Comparison of ENCODE assay signal across 18 mouse cellular contexts in the genomic region with DNA sequence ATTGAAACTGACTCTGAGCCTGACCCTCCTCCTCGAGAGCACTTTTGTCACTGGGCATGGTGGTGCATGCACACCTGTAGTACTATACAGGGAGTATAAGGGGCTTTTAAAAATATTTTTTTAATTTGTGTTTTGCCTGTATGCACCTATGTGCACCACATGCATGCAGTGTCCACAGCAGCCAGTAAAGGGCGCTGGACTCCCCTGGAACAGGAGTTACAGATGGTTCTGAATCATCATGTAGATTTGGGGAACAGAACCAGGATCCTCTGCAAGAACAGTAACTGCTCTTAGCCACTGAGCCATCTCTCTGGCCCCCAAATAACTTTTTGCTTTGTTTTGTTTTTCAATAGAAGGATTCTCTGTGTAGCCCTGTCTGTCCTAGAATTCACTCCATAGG. TPM values are rescaled to one million over a fixed set of nuclear protein-coding genes. Genes with fewer than 3 reads are reported as not detected.
DNase-seq lines count a peak whose midpoint lies in the region; ATAC-seq and TF ChIP-seq lines count a peak whose summit lies in the region.
"Had no signal": no experiment of that assay in that cellular context is flagged by ENCODE, and none has a peak within 500 bp of the region (broad histone marks: within the 10 kb centered on the region; RNA-seq: fewer than 3 reads in every experiment).

No protein-coding gene starts in this region.

- no peak overlapping the region for H3K9ac ChIP-seq in stomach, postnatal 0 days (ENCODE audit: low read length)
- H3K9ac ChIP-seq: forebrain, embryonic 13.5 days; hindbrain, embryonic 15.5 days; liver, embryonic 15.5 days; neural tube, embryonic 15.5 days; stomach, embryonic 15.5 days had no signal

- H3K36me3 ChIP-seq in stomach, postnatal 0 days (ENCODE audit: control insufficient read depth, insufficient read depth, low read length) = no peaks in the 10 kb centered on the region
- H3K36me3 ChIP-seq: neural tube, embryonic 15.5 days; stomach, embryonic 15.5 days had no signal

- H3K4me1 ChIP-seq in stomach, postnatal 0 days (replicated peaks; ENCODE audit: control insufficient read depth, insufficient read depth) = no peaks in the 10 kb centered on the region; the same call in 1 of the 2 replicates

- ATAC-seq in CD4-positive, CD25-positive, alpha-beta regulatory T cell, adult 4 months = no peak
- no peak for ATAC-seq in stomach, postnatal 0 days (ENCODE audit: low FRiP score, low TSS enrichment)
- ATAC-seq: forebrain, embryonic 13.5 days had no signal

- no peaks in the 10 kb centered on the region for H3K9me3 ChIP-seq in stomach, postnatal 0 days (ENCODE audit: control insufficient read depth, low read length)
- H3K9me3 ChIP-seq: forebrain, embryonic 13.5 days; hindbrain, embryonic 15.5 days; liver, embryonic 15.5 days; midbrain, embryonic 10.5 days; neural tube, embryonic 15.5 days; stomach, embryonic 15.5 days had no signal

- peak; percentile 59 for TF ChIP-seq CTCF in stomach, postnatal 0 days (IDR thresholded peaks at IDR 0.05; ENCODE audit: low read depth)

- no peaks in the 10 kb centered on the region for H3K27me3 ChIP-seq in stomach, postnatal 0 days (ENCODE audit: control insufficient read depth, insufficient read depth, low read length)

- no peak overlapping the region for H3K4me2 ChIP-seq in stomach, postnatal 0 days (replicated peaks; ENCODE audit: low read depth)
- H3K4me2 ChIP-seq: forebrain, embryonic 13.5 days; hindbrain, embryonic 15.5 days; liver, embryonic 15.5 days; neural tube, embryonic 15.5 days; stomach, embryonic 15.5 days had no signal

- DNase-seq in CD4-positive, CD25-positive, alpha-beta regulatory T cell, adult 2 months (ENCODE audit: low read depth, low spot score) = peak; percentile 25
- peak; percentile 14 for DNase-seq in kidney, postnatal 14 days
- no peak for DNase-seq in kidney, adult 18-20 months
- peak; percentile 22 for DNase-seq in lung, postnatal 10 days
- no peak for DNase-seq in lung, adult 18-20 months
- DNase-seq in stomach, postnatal 0 days (ENCODE audit: low spot score) = no peak
- DNase-seq in right cerebral cortex, postnatal 25 days = no peak
- DNase-seq: adrenal gland, postnatal 36 days; cerebellum, postnatal 10 days; heart, adult 18-20 months; retina, postnatal 1 day had no signal

- WGBS in stomach, postnatal 0 days = 56% methylated on average over 2 of the region's 2 CpGs

- H3K4me3 ChIP-seq in stomach, postnatal 0 days (ENCODE audit: low read depth, low read length) = no peak overlapping the region
- H3K4me3 ChIP-seq: forebrain, embryonic 13.5 days; hindbrain, embryonic 15.5 days; liver, embryonic 15.5 days; midbrain, embryonic 10.5 days; neural tube, embryonic 15.5 days; stomach, embryonic 15.5 days had no signal

- TF ChIP-seq EP300 in stomach, postnatal 0 days (optimal IDR thresholded peaks at IDR 0.05) = no peak

- H3K27ac ChIP-seq in stomach, postnatal 0 days (replicated peaks) = no peak overlapping the region
- H3K27ac ChIP-seq: forebrain, embryonic 13.5 days; hindbrain, embryonic 15.5 days; liver, embryonic 15.5 days; midbrain, embryonic 10.5 days; neural tube, embryonic 15.5 days; stomach, embryonic 15.5 days had no signal

RNA-seq across cellular contexts. Expression of a gene that starts 1.6 kb away (rescaled TPM):
- polyA plus RNA-seq in CD4-positive, CD25-positive, alpha-beta regulatory T cell, adult 4 months (2017; shearing (Covaris generic)) = 10 to 100 TPM; 41.7 to 63.7 TPM
- 21.1 and 21.7 TPM in 2 replicates for polyA plus RNA-seq in stomach, postnatal 0 days (2015; fragmentation: Nextera tagmentation; extraction: Ambion mirVana)

RNA-seq across cellular contexts. Expression of a gene that starts 14.8 kb away (rescaled TPM):
- polyA plus RNA-seq in CD4-positive, CD25-positive, alpha-beta regulatory T cell, adult 4 months (2017; shearing (Covaris generic)) = not detected
- polyA plus RNA-seq in stomach, postnatal 0 days (2015; fragmentation: Nextera tagmentation; extraction: Ambion mirVana) = 0.40 and 0.41 TPM in 2 replicates
- polyA plus RNA-seq: liver, embryonic 15.5 days had no signal

RNA-seq across cellular contexts. Expression of a gene that starts 20.7 kb away (rescaled TPM):
- 100 to 1,000 TPM; 119 to 124 TPM for polyA plus RNA-seq in CD4-positive, CD25-positive, alpha-beta regulatory T cell, adult 4 months (2017; shearing (Covaris generic))
- 39.7 and 44.8 TPM in 2 replicates for polyA plus RNA-seq in stomach, postnatal 0 days (2015; fragmentation: Nextera tagmentation; extraction: Ambion mirVana)

RNA-seq across cellular contexts. Expression of a gene that starts 26.3 kb away (rescaled TPM):
- polyA plus RNA-seq in CD4-positive, CD25-positive, alpha-beta regulatory T cell, adult 4 months (2017; shearing (Covaris generic)) = 1,000 to 10,000 TPM; 1,296 to 1,302 TPM
- polyA plus RNA-seq in stomach, postnatal 0 days (2015; fragmentation: Nextera tagmentation; extraction: Ambion mirVana) = 321 and 336 TPM in 2 replicates

RNA-seq across cellular contexts. Expression of a gene that starts 53.8 kb away (rescaled TPM):
- 10 to 100 TPM; 19.0 to 22.2 TPM for polyA plus RNA-seq in CD4-positive, CD25-positive, alpha-beta regulatory T cell, adult 4 months (2017; shearing (Covaris generic))
- 4.4 and 4.7 TPM in 2 replicates for polyA plus RNA-seq in stomach, postnatal 0 days (2015; fragmentation: Nextera tagmentation; extraction: Ambion mirVana)

Comparison
In these comparisons a context has a peak if more than half of its experiments do, and no peak if none do; other contexts are left out.
1. DNase-seq: peak in CD4-positive, CD25-positive, alpha-beta regulatory T cell, adult 2 months (single experiment), kidney, postnatal 14 days (single experiment) and lung, postnatal 10 days (single experiment); none in kidney, adult 18-20 months (single experiment), lung, adult 18-20 months (0 of 2), stomach, postnatal 0 days (single experiment) and right cerebral cortex, postnatal 25 days (single experiment).